Mouse (Mus musculus): ENCODE measurements around the gene Srpx2. TPM values are rescaled to one million over a fixed set of nuclear protein-coding genes. Genes with fewer than 3 reads are reported as not detected.
A peak's percentile ranks its signal among the peaks of the same experiment; 100 is the strongest.

The Srpx2 gene
- polyA plus RNA-seq, 1 experiment from 2014 or later: 1.3 TPM

GRCm38 (mm10) chrX:133939561-133939960 is 31.3 kb downstream of the Srpx2 start:
- no peak overlapping the region for H3K4me3 ChIP-seq
- H3K27ac ChIP-seq (replicated peaks): no peak overlapping the region
- 71% methylated on average over 1 of the region's 1 CpGs for WGBS
- no peaks in the 10 kb centered on the region for H3K36me3 ChIP-seq
- H3K27me3 ChIP-seq: peaks cover 4% of the 10 kb centered on the region
- H3K9me3 ChIP-seq: no peaks in the 10 kb centered on the region
- H3K4me1 ChIP-seq (replicated peaks): no peaks in the 10 kb centered on the region
- H3K4me2 ChIP-seq: no peak overlapping the region
- no peak overlapping the region for H3K9ac ChIP-seq
- no peak for ATAC-seq (ENCODE audit: low read depth)

DNA sequence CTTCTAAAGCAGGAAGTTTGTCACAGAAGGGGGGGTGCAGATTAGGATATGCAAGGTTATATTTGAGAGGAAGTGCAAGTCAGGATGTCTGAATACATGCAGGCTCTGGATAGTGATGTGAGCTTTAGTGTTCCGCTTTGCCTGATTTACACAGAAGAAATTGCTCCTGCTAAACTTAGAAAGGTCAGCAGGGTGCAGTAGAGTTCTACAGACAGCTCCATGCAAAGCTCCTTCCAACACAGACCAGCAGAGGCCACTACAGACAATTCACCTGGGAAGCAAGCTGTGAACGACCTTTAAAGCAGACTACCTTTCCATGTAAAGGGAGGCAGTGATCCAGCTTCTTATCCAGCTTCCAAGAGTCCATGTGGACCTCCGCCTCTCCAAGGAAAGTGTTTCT is 39.2 kb downstream of the Srpx2 start:
- peak; percentile 80 for ATAC-seq (ENCODE audit: low read depth)
- Histone ChIP-seq H3K9ac (no peak overlapping the region), H3K27me3 (no peaks in the 10 kb centered on the region; the same call in none of the 2 replicates), H3K4me2 (no peak overlapping the region), H3K9me3 (no peaks in the 10 kb centered on the region), H3K4me1 (replicated peaks) (no peaks in the 10 kb centered on the region), H3K4me3 (no peak overlapping the region), H3K27ac (replicated peaks) (no peak overlapping the region), H3K36me3 (no peaks in the 10 kb centered on the region)
- 43% methylated on average over 3 of the region's 3 CpGs for WGBS

DNA sequence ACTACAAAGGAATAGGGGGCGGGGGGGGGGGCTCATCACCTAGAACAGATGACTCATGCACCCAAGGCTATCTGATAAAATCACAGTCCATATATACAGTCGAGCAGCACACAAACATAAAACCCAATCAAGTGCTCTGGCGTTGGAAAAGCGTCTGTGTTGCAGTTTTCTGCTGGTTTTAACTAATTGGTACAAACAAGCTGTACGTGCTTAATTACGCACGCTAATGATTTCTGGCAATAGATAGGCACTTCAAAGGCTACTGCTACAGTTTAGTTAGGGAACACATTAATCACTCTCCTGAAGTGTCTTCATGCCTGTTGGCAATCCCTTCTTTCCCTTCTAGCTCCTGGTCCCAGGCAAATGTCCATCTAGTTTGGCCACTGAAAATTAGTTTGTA is 46.4 kb downstream of the Srpx2 start:
- Histone ChIP-seq H3K27me3 (no peaks in the 10 kb centered on the region), H3K36me3 (no peaks in the 10 kb centered on the region), H3K9me3 (no peaks in the 10 kb centered on the region), H3K27ac (replicated peaks) (no peak overlapping the region), H3K4me3 (no peak overlapping the region), H3K4me1 (replicated peaks) (no peaks in the 10 kb centered on the region), H3K4me2 (no peak overlapping the region), H3K9ac (no peak overlapping the region)
- 62% methylated on average over 7 of the region's 7 CpGs for WGBS
- no peak for ATAC-seq (ENCODE audit: low read depth)

DNA sequence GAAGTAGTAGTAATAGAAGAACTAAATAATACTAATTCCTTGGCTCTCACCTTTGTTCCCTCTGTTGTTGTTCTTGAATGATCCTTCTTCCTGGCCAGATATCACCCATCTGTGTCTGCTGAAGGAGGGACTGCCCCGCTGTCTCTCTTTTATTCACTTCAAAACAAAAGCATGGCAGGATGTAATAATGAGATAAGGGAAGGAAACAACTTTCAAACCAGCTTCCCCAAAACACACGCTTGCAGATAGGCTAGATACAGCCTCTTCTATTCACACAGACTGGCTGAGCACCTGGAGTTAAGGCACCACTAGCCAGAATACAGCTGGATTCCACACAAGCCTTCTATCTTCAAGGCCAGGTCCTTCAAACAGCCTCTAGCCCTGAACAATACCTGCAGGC is 52.4 kb downstream of the Srpx2 start:
- Histone ChIP-seq H3K9me3 (no peaks in the 10 kb centered on the region), H3K4me2 (no peak overlapping the region), H3K4me3 (no peak overlapping the region), H3K27me3 (no peaks in the 10 kb centered on the region), H3K9ac (no peak overlapping the region), H3K4me1 (replicated peaks) (no peaks in the 10 kb centered on the region), H3K27ac (replicated peaks) (no peak overlapping the region), H3K36me3 (no peaks in the 10 kb centered on the region)
- ATAC-seq (ENCODE audit: low read depth): no peak
- 66% methylated on average over 2 of the region's 2 CpGs for WGBS

DNA sequence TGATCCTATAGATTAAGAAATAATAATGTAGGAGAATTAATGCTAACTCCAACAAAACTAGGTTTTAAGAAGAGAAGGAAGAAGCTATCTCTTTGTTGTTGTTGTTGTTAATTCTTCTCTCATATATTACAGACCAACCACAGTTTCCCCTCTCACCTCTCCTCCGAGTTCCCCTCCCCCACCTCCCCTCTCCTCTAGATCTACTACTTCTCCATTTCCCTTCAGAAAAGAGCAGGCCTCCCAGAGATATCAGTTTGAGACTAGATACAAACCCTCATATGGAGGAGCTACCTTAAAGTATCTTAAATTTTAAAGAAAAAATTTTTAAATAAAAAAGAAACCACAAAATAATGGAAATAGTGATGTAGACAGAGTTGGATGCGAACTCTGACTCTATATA is 56.4 kb downstream of the Srpx2 start:
- H3K4me1 ChIP-seq (replicated peaks): no peaks in the 10 kb centered on the region
- H3K9ac ChIP-seq: no peak overlapping the region
- WGBS: 72% methylated on average over 2 of the region's 2 CpGs
- H3K4me2 ChIP-seq: no peak overlapping the region
- no peak overlapping the region for H3K27ac ChIP-seq (replicated peaks)
- no peaks in the 10 kb centered on the region for H3K36me3 ChIP-seq
- H3K9me3 ChIP-seq: no peaks in the 10 kb centered on the region
- H3K27me3 ChIP-seq: no peaks in the 10 kb centered on the region
- no peak overlapping the region for H3K4me3 ChIP-seq
- ATAC-seq (ENCODE audit: low read depth): no peak

- Histone ChIP-seq H3K4me3 (peak within 1 kb of the TSS; percentile 36), H3K36me3 (no peaks in the 10 kb centered on the region), H3K9ac (peak within 1 kb of the TSS; percentile 31; the same call in 1 of the 2 replicates), H3K27me3 (peaks cover 7% of the 10 kb centered on the region), H3K4me2 (peak within 1 kb of the TSS; percentile 60), H3K4me1 (replicated peaks) (peaks cover 8% of the 10 kb centered on the region; the same call in 1 of the 2 replicates), H3K9me3 (no peaks in the 10 kb centered on the region), H3K27ac (replicated peaks) (no peak within 1 kb of the TSS)
- whole genome bisulfite sequencing: 23% methylated on average over 29 of the region's 29 CpGs
- peak; percentile 53; the same call in 1 of the 2 replicates for ATAC-seq (ENCODE audit: low read depth)
Measured at GRCm38 (mm10) chrX:133981231-133982002, 73.2 kb downstream of the Srpx2 start, which contains the start of gene Sytl4. Gene Sytl4 (minus strand): TSS chrX:133981812.

Other genes starting within 250 kb of the Srpx2 start
- gene Pcdh19, start 219.4 kb upstream of the Srpx2 start, polyA plus RNA-seq (2015; fragmentation: Nextera tagmentation; extraction: Ambion mirVana): 8.7 and 9.1 TPM in 2 replicates
- gene Tnmd, start 57.4 kb upstream of the Srpx2 start, polyA plus RNA-seq (2015; fragmentation: Nextera tagmentation; extraction: Ambion mirVana): 2.8 and 5.0 TPM in 2 replicates
- gene Tspan6, start 10.0 kb upstream of the Srpx2 start, polyA plus RNA-seq (2015; fragmentation: Nextera tagmentation; extraction: Ambion mirVana): 247 and 261 TPM in 2 replicates
- 1.5 and 1.6 TPM in 2 replicates for gene Sytl4, start 73.4 kb downstream of the Srpx2 start, polyA plus RNA-seq (2015; fragmentation: Nextera tagmentation; extraction: Ambion mirVana)
- gene Cstf2, start 150.8 kb downstream of the Srpx2 start, polyA plus RNA-seq (2015; fragmentation: Nextera tagmentation; extraction: Ambion mirVana): 53.4 and 55.4 TPM in 2 replicates

Data from neural tube, embryonic 13.5 days (tissue).